Mouse (Mus musculus): ENCODE results near the gene Map1lc3a.

DNA sequence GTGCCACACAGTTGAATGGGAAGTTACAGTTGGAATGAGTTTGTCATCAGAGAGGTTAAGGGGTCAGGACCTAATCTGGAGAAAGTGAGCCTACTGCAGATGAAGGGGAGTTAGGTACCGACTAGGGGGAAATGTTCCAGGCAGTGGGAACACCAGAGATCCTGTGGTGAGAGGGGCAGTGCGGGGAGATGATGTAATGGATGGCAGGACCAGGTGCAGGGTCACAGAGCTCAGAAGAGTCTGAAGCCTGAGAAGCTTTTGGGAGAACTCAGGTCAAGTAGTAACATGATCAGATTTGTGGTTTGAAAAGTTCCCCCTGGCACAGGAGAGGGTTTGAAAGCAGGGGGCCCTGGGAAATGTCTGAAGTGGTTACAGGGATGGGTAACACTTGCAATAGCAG, 4.0 kb downstream of the Map1lc3a start:
- no peak for TF ChIP-seq CTCF (IDR thresholded peaks at IDR 0.05; ENCODE audit: borderline replicate concordance, insufficient read depth, low read length)
- TF ChIP-seq POLR2A (IDR thresholded peaks at IDR 0.05; ENCODE audit: low read depth, low read length): no peak

All from embryonic fibroblast, embryonic 13.5 days (primary cell).